Mouse (Mus musculus) lung, embryonic 16.5 days (tissue): ENCODE results near the gene Sh3gl1. TPM values are rescaled to one million over a fixed set of nuclear protein-coding genes. Genes with fewer than 3 reads are reported as not detected.

ENCODE experiments used
- ATAC-seq: fragments of 200-750 bp; cut with Nextera tagmentation; 2 replicates; pipeline ENCODE4 v1.8.0; 2017; ENCODE audit warnings: low read depth, mild to moderate bottlenecking, moderate library complexity
- H3K27ac ChIP-seq: fragments of 300-500 bp; sonication (generic); 2 replicates; pipeline ENCODE4 v1.5.1; 2014; ENCODE audit warnings: mild to moderate bottlenecking, control low read depth, low read length
- H3K27me3 ChIP-seq: fragments of 300-500 bp; sonication (generic); 2 replicates; pipeline ENCODE4 v1.6.1; 2014; ENCODE audit warnings: low read depth, low read length, mixed read lengths; ENCODE audit not compliant: control insufficient read depth, insufficient read depth
- H3K36me3 ChIP-seq: fragments of 300-500 bp; sonication (generic); 2 replicates; pipeline ENCODE4 v1.6.1; 2014; ENCODE audit warnings: low read length; ENCODE audit not compliant: control insufficient read depth, insufficient read depth
- H3K4me1 ChIP-seq: fragments of 300-500 bp; sonication (generic); replicated peaks from 2 replicates; pipeline ENCODE4 v1.6.1; 2014; ENCODE audit warnings: low read length, mixed read lengths; ENCODE audit not compliant: control insufficient read depth, insufficient read depth
- H3K4me2 ChIP-seq: fragments of 300-500 bp; sonication (generic); 2 replicates; pipeline ENCODE4 v1.6.1; 2014; ENCODE audit warnings: low read depth, low read length, control low read depth
- H3K4me3 ChIP-seq: fragments of 300-500 bp; sonication (generic); 2 replicates; pipeline ENCODE4 v1.5.1; 2014; ENCODE audit warnings: mild to moderate bottlenecking, low read length, control low read depth
- H3K9ac ChIP-seq: fragments of 300-500 bp; sonication (generic); 2 replicates; pipeline ENCODE4 v1.6.1; 2014; ENCODE audit warnings: low read length, control low read depth
- H3K9me3 ChIP-seq: fragments of 300-500 bp; sonication (generic); 2 replicates; pipeline ENCODE4 v1.6.1; 2016; ENCODE audit warnings: low read length; ENCODE audit not compliant: control insufficient read depth
- WGBS: fragments of 180-500 bp; shearing (Covaris S2); extraction: QIAGEN DNeasy Blood & Tissue Kit; methylation state at CpG from one replicate; pipeline ENCODE4 v1.1.7; 2014; 5-methylcytosine and 5-hydroxymethylcytosine counted together
- polyA plus RNA-seq: library from polyadenylated mRNA; unstranded; fragments of >200 nt; fragmentation: Nextera tagmentation; extraction: Ambion mirVana; gene quantifications from 2 replicates; pipeline ENCODE4 v1.2.1, GENCODE M21; 2015

Gene Sh3gl1
- polyA plus RNA-seq, 1 experiment from 2014 or later: 166 TPM

GRCm38 (mm10) chr17:55986030-55986961 lies 50.1 kb downstream of the Sh3gl1 start, which contains the start of gene Fsd1:
Fsd1 (plus strand) TSS chr17:55986509.
- Histone ChIP-seq H3K4me1 (peaks cover 5% of the 10 kb centered on the region; the same call in 1 of the 2 replicates), H3K9me3 (no peaks in the 10 kb centered on the region), H3K4me2 (peak within 1 kb of the TSS; percentile 54), H3K36me3 (no peaks in the 10 kb centered on the region), H3K4me3 (peak within 1 kb of the TSS; percentile 44), H3K27me3 (peaks cover 4% of the 10 kb centered on the region; the same call in 1 of the 2 replicates), H3K27ac (no peak within 1 kb of the TSS), H3K9ac (peak within 1 kb of the TSS; percentile 44)
- ATAC-seq: peak; percentile 65
- 11% methylated on average over 27 of the region's 35 CpGs for WGBS

GRCm38 (mm10) chr17:55977301-55977700 lies 59.1 kb downstream of the Sh3gl1 start:
- Histone ChIP-seq H3K4me3 (no peak overlapping the region), H3K36me3 (no peaks in the 10 kb centered on the region), H3K9ac (no peak overlapping the region), H3K4me1 (no peaks in the 10 kb centered on the region), H3K27me3 (no peaks in the 10 kb centered on the region), H3K9me3 (no peaks in the 10 kb centered on the region), H3K27ac (no peak overlapping the region), H3K4me2 (no peak overlapping the region)
- no peak for ATAC-seq
- WGBS: 14% methylated on average over 3 of the region's 3 CpGs

GRCm38 (mm10) chr17:55976255-55976862 lies 60.1 kb downstream of the Sh3gl1 start:
- Histone ChIP-seq H3K36me3 (no peaks in the 10 kb centered on the region), H3K4me1 (no peaks in the 10 kb centered on the region; the same call in 1 of the 2 replicates), H3K9me3 (no peaks in the 10 kb centered on the region), H3K9ac (no peak overlapping the region), H3K4me2 (peak overlapping the region; percentile 9), H3K27ac (no peak overlapping the region), H3K4me3 (no peak overlapping the region), H3K27me3 (peaks cover 3% of the 10 kb centered on the region; the same call in 1 of the 2 replicates)
- WGBS: 13% methylated on average over 13 of the region's 13 CpGs
- peak; percentile 81 for ATAC-seq

GRCm38 (mm10) chr17:55971453-55971852 lies 65.0 kb downstream of the Sh3gl1 start:
- H3K36me3 ChIP-seq: no peaks in the 10 kb centered on the region
- H3K4me3 ChIP-seq: no peak overlapping the region
- H3K27ac ChIP-seq: no peak overlapping the region
- H3K4me1 ChIP-seq: peaks cover 11% of the 10 kb centered on the region; the same call in 1 of the 2 replicates
- peaks cover 12% of the 10 kb centered on the region for H3K27me3 ChIP-seq
- no peak overlapping the region for H3K9ac ChIP-seq
- no peak for ATAC-seq
- H3K9me3 ChIP-seq: no peaks in the 10 kb centered on the region
- 0 out of 2 replicates have a peak overlapping the region, but pooled peaks have one; percentile 99 for H3K4me2 ChIP-seq
- WGBS: 27% methylated on average over 22 of the region's 22 CpGs

- no peaks in the 10 kb centered on the region for H3K9me3 ChIP-seq
- peaks cover 11% of the 10 kb centered on the region; the same call in 1 of the 2 replicates for H3K4me1 ChIP-seq
- H3K4me3 ChIP-seq: peak within 1 kb of the TSS; percentile 58
- H3K9ac ChIP-seq: peak within 1 kb of the TSS; percentile 76
- peaks cover 12% of the 10 kb centered on the region for H3K27me3 ChIP-seq
- ATAC-seq: peak; percentile 50
- H3K27ac ChIP-seq: no peak within 1 kb of the TSS
- H3K4me2 ChIP-seq: peak within 1 kb of the TSS; percentile 99
- WGBS: 12% methylated on average over 47 of the region's 55 CpGs
- H3K36me3 ChIP-seq: 0 out of 2 replicates have a peak, but pooled peaks cover 2% of the 10 kb centered on the region
Measured at GRCm38 (mm10) chr17:55969966-55970891, 66.2 kb downstream of the Sh3gl1 start, which contains the start of gene Shd. Shd (plus strand) TSS chr17:55970467.

GRCm38 (mm10) chr17:55969560-55969959 lies 66.9 kb downstream of the Sh3gl1 start:
- no peak for ATAC-seq
- peaks cover 11% of the 10 kb centered on the region; the same call in 1 of the 2 replicates for H3K4me1 ChIP-seq
- no peaks in the 10 kb centered on the region for H3K9me3 ChIP-seq
- H3K4me3 ChIP-seq: no peak overlapping the region
- H3K9ac ChIP-seq: no peak overlapping the region
- no peak overlapping the region for H3K4me2 ChIP-seq
- H3K27me3 ChIP-seq: peaks cover 12% of the 10 kb centered on the region
- 47% methylated on average over 14 of the region's 14 CpGs for WGBS
- H3K27ac ChIP-seq: no peak overlapping the region
- H3K36me3 ChIP-seq: 0 out of 2 replicates have a peak, but pooled peaks cover 5% of the 10 kb centered on the region

- Histone ChIP-seq H3K27ac (no peak overlapping the region), H3K27me3 (peaks cover 12% of the 10 kb centered on the region), H3K4me1 (peaks cover 11% of the 10 kb centered on the region; the same call in 1 of the 2 replicates), H3K9me3 (no peaks in the 10 kb centered on the region), H3K9ac (no peak overlapping the region), H3K4me2 (no peak overlapping the region), H3K4me3 (no peak overlapping the region), H3K36me3 (0 out of 2 replicates have a peak, but pooled peaks cover 5% of the 10 kb centered on the region)
- 41% methylated on average over 7 of the region's 7 CpGs for WGBS
- no peak for ATAC-seq
Measured at GRCm38 (mm10) chr17:55968210-55968609, 68.2 kb downstream of the Sh3gl1 start.

GRCm38 (mm10) chr17:55967186-55967585 lies 69.2 kb downstream of the Sh3gl1 start:
- WGBS: 95% methylated on average over 4 of the region's 4 CpGs
- ATAC-seq: no peak
- no peaks in the 10 kb centered on the region for H3K9me3 ChIP-seq

More at GRCm38 (mm10) chr17:55967186-55967585, 69.2 kb downstream of the Sh3gl1 start:
- Histone ChIP-seq H3K4me1 (peaks cover 11% of the 10 kb centered on the region; the same call in 1 of the 2 replicates), H3K9ac (no peak overlapping the region), H3K4me3 (no peak overlapping the region), H3K27me3 (peaks cover 12% of the 10 kb centered on the region), H3K27ac (no peak overlapping the region), H3K4me2 (no peak overlapping the region), H3K36me3 (peaks cover 8% of the 10 kb centered on the region; the same call in 1 of the 2 replicates)
